ENCODE assay signal across 8 mouse cellular contexts in the genomic region with DNA sequence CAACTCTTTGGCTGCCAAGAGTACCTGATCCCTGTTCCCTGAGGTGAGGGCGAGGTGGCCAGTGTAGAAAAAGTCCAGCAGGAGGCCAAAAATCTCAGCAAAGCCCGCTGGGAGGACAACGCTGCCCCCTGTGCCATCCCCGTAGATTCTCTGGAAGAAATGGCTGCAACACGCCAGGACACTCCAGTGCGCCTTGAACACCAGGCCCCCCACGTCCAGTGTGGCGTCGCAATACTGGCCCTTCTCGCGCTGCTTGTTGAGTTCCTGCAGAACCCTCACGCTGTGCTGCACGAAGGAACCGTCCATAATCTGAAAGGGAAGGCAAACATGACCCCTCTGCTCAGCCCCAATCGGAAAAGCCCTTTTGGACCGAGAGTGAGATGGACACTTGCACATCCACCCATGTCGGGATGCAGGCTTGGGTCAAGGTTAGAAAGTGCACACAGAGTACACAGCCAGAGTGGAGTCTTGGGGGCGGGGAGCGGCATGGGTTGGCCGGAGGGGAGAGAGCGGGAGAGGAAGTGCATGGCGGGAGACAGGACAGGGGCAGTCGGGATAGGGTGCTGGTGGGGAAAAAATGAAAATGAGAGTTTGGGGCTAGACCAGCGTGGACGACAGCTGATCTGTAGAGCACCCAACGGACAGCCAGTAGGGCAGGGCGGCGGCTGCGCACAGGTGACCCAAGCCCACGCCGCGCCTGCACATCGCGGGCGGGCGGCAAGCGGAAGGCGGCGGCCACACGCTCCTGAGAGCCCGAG. TPM values are rescaled to one million over a fixed set of nuclear protein-coding genes. Genes with fewer than 3 reads are reported as not detected.
A peak's percentile ranks its signal among the peaks of the same experiment; 100 is the strongest.
DNase-seq lines count a peak whose midpoint lies in the region; ATAC-seq lines count a peak whose summit lies in the region.

No protein-coding gene starts in this region.

- H3K9me3 ChIP-seq in kidney, embryonic 16.5 days (ENCODE audit: low read length), result no peaks in the 10 kb centered on the region

- peak overlapping the region; percentile 86 for H3K4me3 ChIP-seq in kidney, embryonic 16.5 days (ENCODE audit: low read length)

- 2% methylated on average over 41 of the region's 41 CpGs for WGBS in kidney, embryonic 16.5 days

- peaks cover 34% of the 10 kb centered on the region for H3K4me1 ChIP-seq in kidney, embryonic 16.5 days (ENCODE audit: insufficient read depth, low read length)

- peak overlapping the region; percentile 76 for H3K27ac ChIP-seq in kidney, embryonic 16.5 days (ENCODE audit: low read length)

- intact Hi-C loops in heart, postnatal 25 days (cut with DNase I), result loop anchor here (1.0 to 2.0 kb wide), 2 partner anchors 16 to 40 kb away; no protein-coding TSS in a partner anchor

- no peaks in the 10 kb centered on the region for H3K27me3 ChIP-seq in kidney, embryonic 16.5 days (ENCODE audit: insufficient read depth, low read length)

- peak overlapping the region; percentile 85 for H3K4me2 ChIP-seq in kidney, embryonic 16.5 days (replicated peaks; ENCODE audit: low read depth, low read length)

- peak; percentile 17; the same call in 1 of the 2 replicates for ATAC-seq in erythroid progenitor cell, adult 5-6 weeks (replicated peaks; ENCODE audit: low FRiP score, poor library complexity, severe bottlenecking)
- peak; percentile 57; the same call in 1 of the 2 replicates for ATAC-seq in kidney, embryonic 16.5 days (ENCODE audit: low FRiP score, low TSS enrichment)

- peak overlapping the region; percentile 79 for H3K9ac ChIP-seq in kidney, embryonic 16.5 days (replicated peaks; ENCODE audit: low read length)

- H3K36me3 ChIP-seq in kidney, embryonic 16.5 days (ENCODE audit: insufficient read depth, low read length), result peaks cover 19% of the 10 kb centered on the region

- DNase-seq in heart, adult 11 months, result peak; percentile 95
- DNase-seq in heart, postnatal 25 days (ENCODE audit: low spot score), result no peak
- DNase-seq in MN1 (ENCODE audit: low spot score), result peak; percentile 36
- DNase-seq in lung, postnatal 36 days, result peak; percentile 25
- no peak for DNase-seq in layer of hippocampus, postnatal 14 days (ENCODE audit: low spot score in 2 of 2)
- no peak for DNase-seq in urinary bladder, adult 2 months (ENCODE audit: low spot score)

RNA-seq across cellular contexts. Expression of gene Zbtb48, which starts 0.5 kb away (rescaled TPM):
- 1 to 10 TPM; 3.5 to 5.0 TPM for total RNA-seq in heart, postnatal 25 days (2021)
- total RNA-seq in erythroid progenitor cell, adult 5-6 weeks (2015; ENCODE audit: low replicate concordance), result 5.4 TPM in 1 of 2 replicates, not detected in the other
- total RNA-seq in erythroid progenitor cell, adult 5-6 weeks (2017; ENCODE audit: low replicate concordance), result 2.7 and 4.2 TPM in 2 replicates
- 25.3 and 26.0 TPM in 2 replicates for polyA plus RNA-seq in kidney, embryonic 16.5 days (2015; fragmentation: Nextera tagmentation; extraction: Ambion mirVana)
- 10 to 100 TPM; 12.2 to 14.4 TPM for total RNA-seq in layer of hippocampus, postnatal 14 days (2021)
- polyA plus RNA-seq in urinary bladder, adult 2 months (2012; rRNA removed), result 13.5 and 16.0 TPM in 2 replicates

RNA-seq across cellular contexts. Expression of gene Tas1r1, which starts 11.4 kb away (rescaled TPM):
- under 1 TPM in 1 of 2 experiments, not detected in 1; 0.16 TPM for total RNA-seq in heart, postnatal 25 days (2021)
- total RNA-seq in erythroid progenitor cell, adult 5-6 weeks (2015; ENCODE audit: low replicate concordance), result not detected in 2 replicates
- not detected in 2 replicates for total RNA-seq in erythroid progenitor cell, adult 5-6 weeks (2017; ENCODE audit: low replicate concordance)
- 0.50 and 0.63 TPM in 2 replicates for polyA plus RNA-seq in kidney, embryonic 16.5 days (2015; fragmentation: Nextera tagmentation; extraction: Ambion mirVana)
- total RNA-seq in layer of hippocampus, postnatal 14 days (2021), result under 1 TPM; 0.38 to 0.92 TPM
- 0.04 and 0.10 TPM in 2 replicates for polyA plus RNA-seq in urinary bladder, adult 2 months (2012; rRNA removed)

RNA-seq across cellular contexts. Expression of gene Nol9, which starts 12.2 kb away (rescaled TPM):
- total RNA-seq in heart, postnatal 25 days (2021), result 1 to 10 TPM; 8.6 to 9.6 TPM
- 7.1 and 10.1 TPM in 2 replicates for total RNA-seq in erythroid progenitor cell, adult 5-6 weeks (2015; ENCODE audit: low replicate concordance)
- total RNA-seq in erythroid progenitor cell, adult 5-6 weeks (2017; ENCODE audit: low replicate concordance), result 4.9 and 5.0 TPM in 2 replicates
- polyA plus RNA-seq in kidney, embryonic 16.5 days (2015; fragmentation: Nextera tagmentation; extraction: Ambion mirVana), result 31.7 and 35.6 TPM in 2 replicates
- 10 to 100 TPM; 23.4 TPM for total RNA-seq in layer of hippocampus, postnatal 14 days (2021)
- 11.3 and 13.0 TPM in 2 replicates for polyA plus RNA-seq in urinary bladder, adult 2 months (2012; rRNA removed)

RNA-seq across cellular contexts. Expression of gene Klhl21, which starts 18.3 kb away (rescaled TPM):
- 10 to 100 TPM; 69.8 to 76.2 TPM for total RNA-seq in heart, postnatal 25 days (2021)
- total RNA-seq in erythroid progenitor cell, adult 5-6 weeks (2015; ENCODE audit: low replicate concordance), result 1.3 and 2.9 TPM in 2 replicates
- 0.91 and 1.0 TPM in 2 replicates for total RNA-seq in erythroid progenitor cell, adult 5-6 weeks (2017; ENCODE audit: low replicate concordance)
- polyA plus RNA-seq in kidney, embryonic 16.5 days (2015; fragmentation: Nextera tagmentation; extraction: Ambion mirVana), result 12.1 and 12.6 TPM in 2 replicates
- total RNA-seq in layer of hippocampus, postnatal 14 days (2021), result 10 to 100 TPM; 16.4 to 18.6 TPM
- polyA plus RNA-seq in urinary bladder, adult 2 months (2012; rRNA removed), result 34.5 and 38.3 TPM in 2 replicates

RNA-seq across cellular contexts. Expression of gene Phf13, which starts 30.9 kb away (rescaled TPM):
- total RNA-seq in heart, postnatal 25 days (2021), result 1 to 10 TPM; 5.8 to 6.2 TPM
- total RNA-seq in erythroid progenitor cell, adult 5-6 weeks (2015; ENCODE audit: low replicate concordance), result 2.5 and 2.9 TPM in 2 replicates
- 0.83 and 4.6 TPM in 2 replicates for total RNA-seq in erythroid progenitor cell, adult 5-6 weeks (2017; ENCODE audit: low replicate concordance)
- 31.2 and 33.3 TPM in 2 replicates for polyA plus RNA-seq in kidney, embryonic 16.5 days (2015; fragmentation: Nextera tagmentation; extraction: Ambion mirVana)
- total RNA-seq in layer of hippocampus, postnatal 14 days (2021), result 10 to 100 TPM; 11.8 to 13.3 TPM
- polyA plus RNA-seq in urinary bladder, adult 2 months (2012; rRNA removed), result 13.2 and 15.3 TPM in 2 replicates

Comparison
In these comparisons a context has a peak if more than half of its experiments do, and no peak if none do; other contexts are left out.
1. DNase-seq: peak in heart, adult 11 months (single experiment), MN1 (single experiment) and lung, postnatal 36 days (single experiment); none in heart, postnatal 25 days (single experiment), layer of hippocampus, postnatal 14 days (0 of 2) and urinary bladder, adult 2 months (single experiment).